Mouse (Mus musculus) ES-E14 (cell line): ENCODE results near the gene Cdk13.

Experiments used
- CHD2 ChIP-seq: IDR thresholded peaks from 2 replicates; pipeline ENCODE4 v1.6.1; 2014; ENCODE audit warnings: mild to moderate bottlenecking, low read depth, low read length, inconsistent platforms
- HCFC1 ChIP-seq: IDR thresholded peaks from 2 replicates; pipeline ENCODE4 v1.6.1; 2012; ENCODE audit warnings: low read length, inconsistent platforms, borderline replicate concordance; ENCODE audit not compliant: insufficient read depth
- MAFK ChIP-seq: IDR thresholded peaks from 2 replicates; pipeline ENCODE4 v1.6.1; 2014; ENCODE audit warnings: mild to moderate bottlenecking, low read depth, low read length, inconsistent platforms; ENCODE audit not compliant: insufficient read depth
- ZC3H11A ChIP-seq: IDR thresholded peaks from 2 replicates; pipeline ENCODE4 v1.6.1; 2012; ENCODE audit warnings: low read depth, mild to moderate bottlenecking, inconsistent platforms, low read length, borderline replicate concordance
- ZNF384 ChIP-seq: IDR thresholded peaks from 2 replicates; pipeline ENCODE4 v1.6.1; 2012; ENCODE audit warnings: low read depth, low read length, inconsistent platforms

- TF ChIP-seq HCFC1 = no peak
- TF ChIP-seq ZC3H11A = no peak
- TF ChIP-seq MAFK = no peak
- no peak for TF ChIP-seq CHD2
- no peak for TF ChIP-seq ZNF384
Measured at GRCm38 (mm10) chr13:17695898-17696580, 108.9 kb downstream of the Cdk13 start.
